Mouse (Mus musculus) kidney, embryonic 16.5 days (tissue): ENCODE data around the gene Hyal2. TPM values are rescaled to one million over a fixed set of nuclear protein-coding genes. Genes with fewer than 3 reads are reported as not detected.
A peak's percentile ranks its signal among the peaks of the same experiment; 100 is the strongest.

ENCODE experiments used
- ATAC-seq: fragments of 200-750 bp; cut with Nextera tagmentation; 2 replicates; pipeline ENCODE4 v1.8.0; 2017; ENCODE audit warnings: moderate TSS enrichment; ENCODE audit not compliant: low FRiP score, low TSS enrichment
- H3K27ac ChIP-seq: fragments of 300-500 bp; sonication (generic); 2 replicates; pipeline ENCODE4 v1.5.1; 2014; ENCODE audit warnings: low read length
- H3K27me3 ChIP-seq: fragments of 300-500 bp; sonication (generic); 2 replicates; pipeline ENCODE4 v1.6.1; 2014; ENCODE audit warnings: low read length, control low read depth, mixed read lengths; ENCODE audit not compliant: insufficient read depth
- H3K36me3 ChIP-seq: fragments of 300-500 bp; sonication (generic); 2 replicates; pipeline ENCODE4 v1.6.1; 2014; ENCODE audit warnings: low read length, control low read depth, mixed read lengths; ENCODE audit not compliant: insufficient read depth
- H3K4me1 ChIP-seq: fragments of 300-500 bp; sonication (generic); 2 replicates; pipeline ENCODE4 v1.6.1; 2014; ENCODE audit warnings: low read length, control low read depth, mixed read lengths; ENCODE audit not compliant: insufficient read depth
- H3K4me2 ChIP-seq: fragments of 300-500 bp; sonication (generic); replicated peaks from 2 replicates; pipeline ENCODE4 v1.6.1; 2014; ENCODE audit warnings: low read depth, low read length
- H3K4me3 ChIP-seq: fragments of 300-500 bp; sonication (generic); 2 replicates; pipeline ENCODE4 v1.5.1; 2014; ENCODE audit warnings: mild to moderate bottlenecking, low read length
- H3K9ac ChIP-seq: fragments of 300-500 bp; sonication (generic); replicated peaks from 2 replicates; pipeline ENCODE4 v1.6.1; 2014; ENCODE audit warnings: low read length
- H3K9me3 ChIP-seq: fragments of 300-500 bp; sonication (generic); 2 replicates; pipeline ENCODE4 v1.6.1; 2016; ENCODE audit warnings: low read length, control low read depth
- WGBS: fragments of 180-500 bp; shearing (Covaris S2); extraction: QIAGEN DNeasy Blood & Tissue Kit; methylation state at CpG from one replicate; pipeline ENCODE4 v1.1.7; 2014; 5-methylcytosine and 5-hydroxymethylcytosine counted together
- polyA plus RNA-seq: library from polyadenylated mRNA; unstranded; fragments of >200 nt; fragmentation: Nextera tagmentation; extraction: Ambion mirVana; gene quantifications from 2 replicates; pipeline ENCODE4 v1.2.1, GENCODE M21; 2015

Gene Hyal2
- polyA plus RNA-seq, 1 experiment from 2014 or later, result 132 TPM

DNA sequence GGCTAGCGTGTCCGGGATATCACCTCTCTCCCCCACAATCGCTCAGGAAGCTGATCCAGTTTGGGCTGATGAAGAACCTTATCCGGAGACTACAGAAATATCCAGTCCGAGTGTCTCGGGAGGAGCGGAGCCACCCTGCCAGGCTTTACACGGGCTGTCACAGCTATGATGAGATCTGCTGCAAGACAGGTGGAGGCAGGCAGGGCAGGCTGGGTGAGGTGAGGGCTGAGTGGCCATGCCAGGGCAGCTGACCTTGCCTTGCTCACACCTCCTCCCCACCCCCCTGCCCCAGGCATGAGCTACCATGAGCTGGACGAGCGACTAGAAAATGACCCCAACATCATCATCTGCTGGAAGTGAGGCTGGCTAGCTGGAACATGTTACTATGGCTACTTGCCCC is 22.5 kb upstream of the Hyal2 start:
- no peak overlapping the region for H3K9ac ChIP-seq
- H3K27me3 ChIP-seq, result no peaks in the 10 kb centered on the region
- H3K4me2 ChIP-seq, result no peak overlapping the region
- peaks cover 17% of the 10 kb centered on the region; the same call in 1 of the 2 replicates for H3K36me3 ChIP-seq
- H3K4me3 ChIP-seq, result no peak overlapping the region
- H3K9me3 ChIP-seq, result no peaks in the 10 kb centered on the region
- no peak for ATAC-seq
- WGBS, result 83% methylated on average over 10 of the region's 10 CpGs
- peaks cover 33% of the 10 kb centered on the region for H3K4me1 ChIP-seq
- H3K27ac ChIP-seq, result no peak overlapping the region

DNA sequence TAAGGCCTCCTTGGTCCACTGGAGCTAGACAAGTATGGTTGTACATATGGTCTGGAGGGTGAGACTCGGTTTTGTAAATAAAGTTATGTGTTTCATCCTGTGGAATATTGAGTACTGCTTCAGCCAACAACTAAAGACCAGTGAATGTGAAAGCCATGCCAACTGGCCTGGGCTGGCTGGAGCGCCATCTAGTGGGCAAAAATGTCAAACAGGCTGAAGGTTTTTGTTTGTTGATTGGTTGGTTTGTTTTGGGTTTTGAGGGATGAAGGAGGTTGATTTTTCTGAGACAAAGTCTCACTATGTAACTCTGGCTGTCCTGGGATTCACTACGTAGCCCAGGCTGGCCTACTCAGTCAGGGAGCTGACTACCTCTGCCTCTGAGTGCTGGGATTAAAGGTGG is 22.1 kb upstream of the Hyal2 start:
- Histone ChIP-seq H3K4me3 (no peak overlapping the region), H3K36me3 (peaks cover 17% of the 10 kb centered on the region; the same call in 1 of the 2 replicates), H3K27ac (no peak overlapping the region), H3K9ac (no peak overlapping the region), H3K4me1 (peaks cover 37% of the 10 kb centered on the region), H3K27me3 (no peaks in the 10 kb centered on the region), H3K9me3 (no peaks in the 10 kb centered on the region), H3K4me2 (no peak overlapping the region)
- no peak for ATAC-seq
- WGBS, result 4% methylated on average over 3 of the region's 3 CpGs

DNA sequence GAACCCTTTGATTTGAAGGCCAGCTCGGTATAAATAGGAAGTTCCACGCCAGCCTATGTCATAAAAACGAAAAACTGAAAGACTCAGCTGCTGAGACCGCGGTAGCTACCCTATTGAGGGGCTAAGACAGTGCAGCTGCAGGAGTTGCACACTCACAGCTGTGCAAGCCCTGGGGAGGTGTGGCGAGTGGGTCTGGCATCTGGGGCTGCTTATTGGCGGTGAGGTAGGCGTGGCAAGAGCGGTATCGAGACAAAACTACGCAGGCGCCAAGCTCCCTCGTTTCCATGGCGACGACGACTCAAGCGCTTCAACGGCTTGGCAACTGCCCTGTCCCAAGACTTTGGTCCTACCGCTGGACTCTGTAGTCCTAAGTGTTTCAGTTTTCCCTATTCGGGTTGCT is 20.7 kb upstream of the Hyal2 start, which contains the start of gene Zmynd10:
Gene Zmynd10 (plus strand): TSS at position 273 of the 400 bp plus-strand sequence.
- Histone ChIP-seq H3K9ac (peak within 1 kb of the TSS; percentile 48; the same call in 1 of the 2 replicates), H3K36me3 (peaks cover 17% of the 10 kb centered on the region; the same call in 1 of the 2 replicates), H3K4me3 (peak within 1 kb of the TSS; percentile 24), H3K4me1 (peaks cover 42% of the 10 kb centered on the region), H3K9me3 (no peaks in the 10 kb centered on the region), H3K4me2 (peak within 1 kb of the TSS; percentile 51), H3K27ac (0 out of 2 replicates have a peak within 1 kb of the TSS, but pooled peaks have one; percentile 18), H3K27me3 (no peaks in the 10 kb centered on the region)
- WGBS, result 1% methylated on average over 20 of the region's 20 CpGs
- ATAC-seq, result peak; percentile 55

DNA sequence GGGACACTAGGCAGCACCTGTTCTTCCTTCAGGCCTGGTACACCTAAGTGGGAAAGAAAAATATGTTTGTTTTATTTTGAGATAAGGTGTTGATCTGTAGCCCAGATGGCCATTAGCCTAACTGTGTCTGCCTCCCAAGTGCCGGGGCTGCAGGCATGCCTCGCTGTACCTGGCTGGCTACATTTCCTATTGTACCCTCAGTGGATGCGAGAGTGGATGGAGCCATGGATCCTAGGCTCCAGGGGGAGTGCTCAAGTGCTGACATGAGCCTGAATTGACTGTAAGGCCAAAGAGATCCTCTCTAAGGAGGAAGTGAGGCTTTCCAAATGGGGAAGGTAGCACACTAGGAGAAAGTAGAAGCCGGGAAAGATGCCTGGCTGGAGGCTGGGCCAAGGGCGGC is 19.8 kb upstream of the Hyal2 start:
- no peak overlapping the region for H3K9ac ChIP-seq
- WGBS, result 81% methylated on average over 5 of the region's 5 CpGs

DNA sequence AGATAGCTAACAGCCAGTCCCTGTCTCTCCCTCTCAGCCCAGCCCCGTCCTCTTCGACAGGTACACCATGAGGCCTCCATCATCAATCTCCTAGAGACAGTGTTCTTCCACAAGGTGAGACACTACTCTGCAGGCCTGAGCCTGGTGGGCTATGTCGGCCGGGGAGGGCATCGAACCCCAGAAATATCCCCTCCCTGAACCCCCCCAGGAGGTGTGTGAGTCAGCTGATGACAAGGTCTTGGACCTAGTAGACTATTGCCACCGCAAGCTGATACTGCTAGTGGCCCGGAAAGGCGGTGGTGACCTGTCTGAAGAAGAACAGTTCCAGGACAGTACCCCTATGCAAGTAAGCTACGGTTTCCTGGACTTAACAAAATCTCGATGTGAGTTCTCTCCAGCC is 18.9 kb upstream of the Hyal2 start:
- Histone ChIP-seq H3K4me3 (no peak overlapping the region), H3K4me1 (peaks cover 50% of the 10 kb centered on the region), H3K9me3 (no peaks in the 10 kb centered on the region), H3K36me3 (peaks cover 14% of the 10 kb centered on the region; the same call in 1 of the 2 replicates), H3K27me3 (no peaks in the 10 kb centered on the region), H3K4me2 (no peak overlapping the region), H3K27ac (no peak overlapping the region), H3K9ac (no peak overlapping the region)
- 86% methylated on average over 10 of the region's 10 CpGs for WGBS
- ATAC-seq, result no peak

More for the DNA sequence above, 19.8 kb upstream of the Hyal2 start:
- Histone ChIP-seq H3K36me3 (peaks cover 17% of the 10 kb centered on the region; the same call in 1 of the 2 replicates), H3K4me1 (peaks cover 45% of the 10 kb centered on the region), H3K27ac (no peak overlapping the region), H3K4me2 (no peak overlapping the region), H3K4me3 (no peak overlapping the region), H3K9me3 (no peaks in the 10 kb centered on the region), H3K27me3 (no peaks in the 10 kb centered on the region)
- no peak for ATAC-seq

DNA sequence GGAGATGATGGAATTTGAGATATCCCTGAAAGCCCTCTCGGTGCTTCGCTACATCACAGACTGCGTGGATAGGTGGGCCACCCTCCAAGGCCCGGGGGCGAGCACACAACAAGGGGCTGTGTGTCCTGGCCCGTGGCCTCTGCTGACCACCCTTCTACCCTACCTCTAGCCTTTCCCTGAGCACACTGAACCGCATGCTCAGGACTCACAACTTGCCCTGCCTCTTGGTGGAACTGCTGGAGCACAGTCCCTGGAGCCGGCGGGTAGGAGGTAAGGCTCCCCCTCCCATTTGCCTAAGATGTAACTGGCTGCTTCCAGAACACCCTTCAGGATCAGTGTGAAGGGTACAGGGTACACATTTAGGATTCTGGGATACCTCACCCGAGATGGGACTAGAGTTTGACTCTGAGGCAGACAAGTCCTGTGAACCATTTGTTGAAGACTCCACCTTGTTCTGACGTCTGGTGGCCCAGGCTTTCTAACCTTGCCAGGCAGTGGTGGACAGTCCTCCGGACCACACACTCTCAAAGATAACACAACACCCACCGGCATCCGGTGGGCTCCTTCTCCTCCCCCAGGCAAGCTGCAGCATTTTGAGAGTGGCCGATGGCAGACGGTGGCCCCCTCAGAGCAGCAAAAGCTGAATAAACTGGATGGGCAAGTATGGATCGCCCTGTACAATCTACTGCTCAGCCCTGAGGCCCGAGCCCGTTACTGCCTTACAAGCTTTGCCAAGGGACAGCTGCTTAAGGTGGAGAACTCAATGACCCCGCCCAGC is 18.3 kb upstream of the Hyal2 start:
- Histone ChIP-seq H3K27me3 (no peaks in the 10 kb centered on the region), H3K27ac (no peak overlapping the region), H3K9ac (no peak overlapping the region), H3K4me1 (peaks cover 53% of the 10 kb centered on the region), H3K9me3 (no peaks in the 10 kb centered on the region), H3K4me3 (no peak overlapping the region), H3K36me3 (peaks cover 7% of the 10 kb centered on the region; the same call in 1 of the 2 replicates), H3K4me2 (no peak overlapping the region)
- 80% methylated on average over 20 of the region's 20 CpGs for whole genome bisulfite sequencing
- no peak for ATAC-seq

DNA sequence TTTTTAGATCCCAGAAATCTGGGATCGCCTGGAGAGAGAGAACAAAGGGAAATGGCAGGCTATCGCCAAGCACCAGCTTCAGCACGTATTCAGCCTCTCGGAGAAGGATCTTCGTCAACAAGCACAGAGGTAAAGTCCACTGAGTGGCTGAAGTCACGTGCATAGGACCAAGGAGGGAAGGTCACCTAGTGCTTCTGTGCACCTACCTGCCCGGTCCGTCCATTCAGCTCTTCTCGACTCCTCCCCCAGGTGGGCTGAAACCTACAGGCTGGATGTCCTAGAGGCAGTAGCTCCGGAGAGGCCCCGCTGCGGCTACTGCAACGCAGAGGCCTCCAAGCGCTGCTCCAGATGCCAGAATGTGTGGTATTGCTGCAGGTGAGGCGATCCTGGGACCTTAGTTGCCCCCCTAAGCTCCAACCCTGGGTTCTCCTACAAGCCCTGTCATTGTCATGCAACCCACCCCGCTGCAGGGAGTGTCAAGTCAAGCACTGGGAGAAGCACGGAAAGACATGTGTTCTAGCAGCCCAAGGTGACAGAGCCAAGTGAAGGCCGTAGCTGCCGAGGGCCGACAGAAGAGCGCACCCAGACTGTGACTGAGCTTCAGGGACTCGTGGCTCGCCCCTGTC is 17.1 kb upstream of the Hyal2 start:
- no peaks in the 10 kb centered on the region for H3K9me3 ChIP-seq
- peak overlapping the region; percentile 47 for H3K27ac ChIP-seq
- 37% methylated on average over 23 of the region's 23 CpGs for WGBS
- no peaks in the 10 kb centered on the region for H3K36me3 ChIP-seq
- H3K4me3 ChIP-seq, result peak overlapping the region; percentile 62
- H3K9ac ChIP-seq, result peak overlapping the region; percentile 87
- no peak for ATAC-seq
- H3K4me2 ChIP-seq, result peak overlapping the region; percentile 95
- no peaks in the 10 kb centered on the region for H3K27me3 ChIP-seq
- peaks cover 54% of the 10 kb centered on the region for H3K4me1 ChIP-seq

DNA sequence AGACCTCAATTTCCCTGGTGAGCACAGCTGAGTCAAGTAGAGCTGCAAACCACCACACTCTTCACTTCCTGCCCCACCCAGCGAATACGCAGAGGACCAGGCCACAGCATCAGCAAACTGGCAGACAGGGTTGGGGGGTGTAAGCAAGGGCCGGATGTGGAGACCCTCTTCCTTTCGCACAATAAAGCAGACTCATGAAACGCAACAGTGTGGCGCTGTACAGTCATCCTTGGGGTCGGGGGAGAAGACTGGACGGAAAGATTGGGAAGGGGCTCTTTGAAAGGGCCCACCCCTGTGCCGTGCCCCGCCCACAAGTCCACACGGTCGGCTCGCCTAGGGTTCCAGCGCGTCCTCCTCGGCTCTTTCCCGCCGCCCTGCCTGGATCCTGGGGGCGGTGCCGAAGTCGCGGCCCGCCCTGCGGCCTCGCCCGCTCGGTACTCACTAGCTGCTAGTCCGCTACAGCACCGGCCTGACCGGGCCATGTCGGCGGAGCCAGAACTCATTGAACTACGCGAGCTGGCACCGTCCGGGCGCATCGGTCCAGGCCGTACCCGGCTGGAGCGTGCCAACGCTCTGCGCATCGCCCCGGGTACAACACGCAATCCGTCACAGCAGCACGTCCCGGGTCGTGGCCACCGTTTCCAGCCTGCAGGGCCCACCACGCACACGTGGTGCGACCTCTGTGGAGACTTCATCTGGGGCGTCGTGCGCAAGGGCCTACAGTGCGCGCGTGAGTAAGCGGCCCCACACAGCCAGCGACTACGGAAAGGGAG is 16.4 kb upstream of the Hyal2 start, which contains the start of gene Rassf1:
Gene Rassf1 (plus strand): TSS at position 439 of the 773 bp plus-strand sequence.
- no peaks in the 10 kb centered on the region for H3K9me3 ChIP-seq
- ATAC-seq, result peak; percentile 35
- H3K9ac ChIP-seq, result peak within 1 kb of the TSS; percentile 87
- H3K4me2 ChIP-seq, result peak within 1 kb of the TSS; percentile 95
- H3K27me3 ChIP-seq, result no peaks in the 10 kb centered on the region
- 1% methylated on average over 63 of the region's 63 CpGs for WGBS
- H3K4me1 ChIP-seq, result peaks cover 61% of the 10 kb centered on the region
- H3K36me3 ChIP-seq, result no peaks in the 10 kb centered on the region
- peak within 1 kb of the TSS; percentile 62 for H3K4me3 ChIP-seq
- H3K27ac ChIP-seq, result peak within 1 kb of the TSS; percentile 57

DNA sequence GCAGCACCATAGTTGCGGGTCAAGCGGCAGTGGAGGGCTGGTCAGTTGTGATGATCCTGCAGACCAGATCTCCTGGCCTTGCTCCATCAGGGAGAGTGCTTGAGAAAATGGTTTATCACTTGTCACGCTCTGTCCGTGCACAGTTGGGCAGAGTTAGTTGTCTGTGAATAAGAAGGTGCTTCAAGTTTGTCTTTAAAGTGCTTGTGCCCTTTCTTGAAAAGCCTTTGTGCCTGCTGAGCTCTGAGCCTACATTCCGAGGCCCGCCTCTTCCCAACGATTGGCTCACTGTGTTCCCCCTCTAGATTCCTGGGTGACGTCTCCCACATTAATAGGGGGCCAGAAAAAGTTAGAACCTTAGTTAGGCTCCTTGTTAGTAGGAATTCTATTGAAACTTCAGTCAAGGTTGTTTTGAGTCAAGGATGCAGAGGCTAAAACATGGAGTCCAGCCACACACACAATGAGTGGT is 15.8 kb upstream of the Hyal2 start:
- no peak for ATAC-seq
- H3K27ac ChIP-seq, result peak overlapping the region; percentile 57
- H3K4me2 ChIP-seq, result peak overlapping the region; percentile 95
- H3K27me3 ChIP-seq, result no peaks in the 10 kb centered on the region
- H3K9ac ChIP-seq, result peak overlapping the region; percentile 87
- H3K9me3 ChIP-seq, result no peaks in the 10 kb centered on the region
- H3K4me1 ChIP-seq, result peaks cover 62% of the 10 kb centered on the region
- 8% methylated on average over 8 of the region's 8 CpGs for WGBS
- H3K36me3 ChIP-seq, result no peaks in the 10 kb centered on the region
- H3K4me3 ChIP-seq, result peak overlapping the region; percentile 62
